ENCODE assay signal across 24 mouse cellular contexts in the genomic region with DNA sequence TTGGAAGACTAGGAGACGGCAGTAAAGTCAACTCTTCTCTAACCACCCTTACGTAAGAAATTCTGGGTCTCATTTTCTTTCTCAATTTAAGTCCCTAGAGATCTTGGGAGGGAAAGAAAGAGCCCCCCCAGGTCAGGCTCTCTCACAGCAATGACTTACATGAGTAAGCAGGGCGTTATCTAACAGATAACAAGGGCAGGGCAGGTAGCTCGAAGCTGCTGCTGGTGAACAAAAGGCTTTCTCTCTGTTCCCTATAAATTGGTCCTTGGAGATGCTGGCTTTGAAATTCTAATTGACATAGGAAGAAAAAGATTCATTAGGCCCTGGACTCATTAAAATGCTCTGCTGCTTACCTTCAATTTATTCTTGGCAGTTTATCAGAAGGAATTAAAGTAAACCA. TPM values are rescaled to one million over a fixed set of nuclear protein-coding genes. Genes with fewer than 3 reads are reported as not detected.
DNase-seq lines count a peak whose midpoint lies in the region; ATAC-seq and TF ChIP-seq lines count a peak whose summit lies in the region.
"Had no signal": no experiment of that assay in that cellular context is flagged by ENCODE, and none has a peak within 500 bp of the region (broad histone marks: within the 10 kb centered on the region; RNA-seq: fewer than 3 reads in every experiment).

No protein-coding gene starts in this region.

- 40% methylated on average over 4 of the region's 4 CpGs for WGBS in forebrain, embryonic 14.5 days
- 87% methylated on average over 4 of the region's 4 CpGs for WGBS in forebrain, embryonic 10.5 days
- 44% methylated on average over 4 of the region's 4 CpGs for WGBS in midbrain, embryonic 14.5 days
- WGBS in midbrain, embryonic 16.5 days, result 45% methylated on average over 4 of the region's 4 CpGs
- WGBS in intestine, postnatal 0 days, result 35% methylated on average over 4 of the region's 4 CpGs

- no peak for ATAC-seq in forebrain, embryonic 14.5 days
- ATAC-seq in midbrain, embryonic 14.5 days (ENCODE audit: low FRiP score, low TSS enrichment), result no peak
- ATAC-seq in midbrain, embryonic 16.5 days, result no peak
- ATAC-seq in intestine, postnatal 0 days, result no peak
- ATAC-seq in megakaryocyte-erythroid progenitor cell, adult 5-6 weeks (replicated peaks; ENCODE audit: low FRiP score, low TSS enrichment, poor library complexity, severe bottlenecking), result peak; percentile 49; the same call in 1 of the 2 replicates
- ATAC-seq: inflammation-experienced regulatory T-cells, adult 6 months had no signal

- no peaks in the 10 kb centered on the region for H3K27me3 ChIP-seq in forebrain, embryonic 14.5 days (replicated peaks; ENCODE audit: control insufficient read depth, insufficient read depth, low read length)
- no peaks in the 10 kb centered on the region for H3K27me3 ChIP-seq in forebrain, embryonic 10.5 days (ENCODE audit: poor library complexity, severe bottlenecking)
- H3K27me3 ChIP-seq in midbrain, embryonic 14.5 days (ENCODE audit: control insufficient read depth, insufficient read depth, low read length), result no peaks in the 10 kb centered on the region
- no peaks in the 10 kb centered on the region for H3K27me3 ChIP-seq in midbrain, embryonic 16.5 days (ENCODE audit: control insufficient read depth, insufficient read depth, low read depth, low read length)
- H3K27me3 ChIP-seq in intestine, postnatal 0 days (replicated peaks; ENCODE audit: control insufficient read depth, insufficient read depth, low read length), result no peaks in the 10 kb centered on the region
- H3K27me3 ChIP-seq: CH12.LX; embryonic facial prominence, embryonic 12.5 days; heart, embryonic 15.5 days; kidney, embryonic 15.5 days; lung, embryonic 15.5 days had no signal

- no peak overlapping the region for H3K27ac ChIP-seq in forebrain, embryonic 14.5 days (ENCODE audit: low read depth, low read length)
- H3K27ac ChIP-seq in forebrain, embryonic 10.5 days, result no peak overlapping the region
- H3K27ac ChIP-seq in midbrain, embryonic 14.5 days (replicated peaks; ENCODE audit: low read depth, low read length), result peak overlapping the region; percentile 28; the same call in 1 of the 2 replicates
- no peak overlapping the region; the same call in 1 of the 2 replicates for H3K27ac ChIP-seq in midbrain, embryonic 16.5 days (ENCODE audit: low read length)
- peak overlapping the region; percentile 41; the same call in 1 of the 2 replicates for H3K27ac ChIP-seq in intestine, postnatal 0 days (ENCODE audit: low read depth, low read length)
- H3K27ac ChIP-seq: embryonic facial prominence, embryonic 12.5 days; heart, adult 2 months; heart, embryonic 15.5 days; kidney, embryonic 15.5 days; lung, embryonic 15.5 days; macrophage had no signal

- H3K4me3 ChIP-seq in forebrain, embryonic 14.5 days (ENCODE audit: low read depth, low read length), result no peak overlapping the region
- no peak overlapping the region for H3K4me3 ChIP-seq in forebrain, embryonic 10.5 days
- no peak overlapping the region for H3K4me3 ChIP-seq in midbrain, embryonic 14.5 days (replicated peaks; ENCODE audit: low read depth, low read length)
- no peak overlapping the region for H3K4me3 ChIP-seq in midbrain, embryonic 16.5 days (ENCODE audit: low read depth, low read length)
- H3K4me3 ChIP-seq in intestine, postnatal 0 days (ENCODE audit: low read depth, low read length), result no peak overlapping the region
- H3K4me3 ChIP-seq: embryonic facial prominence, embryonic 12.5 days; heart, adult 2 months; heart, embryonic 15.5 days; kidney, embryonic 15.5 days; lung, embryonic 15.5 days had no signal

- DNase-seq in forebrain, embryonic 14.5 days (ENCODE audit: low spot score), result peak; percentile 38
- no peak for DNase-seq in forebrain, embryonic 10.5 days (ENCODE audit: extremely low spot score, low spot score)
- peak; percentile 56 for DNase-seq in midbrain, embryonic 14.5 days
- no peak for DNase-seq in left cerebral cortex, postnatal 14 days (ENCODE audit: low spot score in 2 of 2)
- DNase-seq in frontal cortex, postnatal 36 days (ENCODE audit: low spot score in 2 of 2), result no peak
- DNase-seq: adrenal gland, postnatal 36 days; cerebellum, adult 9-10 months; gastrocnemius, postnatal 25 days; heart, adult 2 months; thymus, postnatal 25 days had no signal

- H3K4me2 ChIP-seq in forebrain, embryonic 14.5 days (ENCODE audit: low read length), result no peak overlapping the region
- no peak overlapping the region for H3K4me2 ChIP-seq in midbrain, embryonic 14.5 days (ENCODE audit: low read length)
- no peak overlapping the region for H3K4me2 ChIP-seq in midbrain, embryonic 16.5 days (ENCODE audit: low read length)
- H3K4me2 ChIP-seq in intestine, postnatal 0 days (replicated peaks; ENCODE audit: low read depth), result no peak overlapping the region
- H3K4me2 ChIP-seq: embryonic facial prominence, embryonic 12.5 days; heart, embryonic 15.5 days; kidney, embryonic 15.5 days; lung, embryonic 15.5 days had no signal

- 0 out of 2 replicates have a peak, but pooled peaks cover 3% of the 10 kb centered on the region for H3K9me3 ChIP-seq in forebrain, embryonic 14.5 days (replicated peaks; ENCODE audit: control insufficient read depth, low read length)
- H3K9me3 ChIP-seq in forebrain, embryonic 10.5 days, result peaks cover 16% of the 10 kb centered on the region; the same call in 1 of the 2 replicates
- 0 out of 2 replicates have a peak, but pooled peaks cover 4% of the 10 kb centered on the region for H3K9me3 ChIP-seq in midbrain, embryonic 14.5 days (ENCODE audit: control insufficient read depth, low read length)
- H3K9me3 ChIP-seq in midbrain, embryonic 16.5 days (replicated peaks; ENCODE audit: control insufficient read depth, low read length, poor library complexity, severe bottlenecking), result no peaks in the 10 kb centered on the region; the same call in 1 of the 2 replicates
- no peaks in the 10 kb centered on the region for H3K9me3 ChIP-seq in intestine, postnatal 0 days (ENCODE audit: control insufficient read depth)
- H3K9me3 ChIP-seq: embryonic facial prominence, embryonic 12.5 days; heart, embryonic 15.5 days; kidney, embryonic 15.5 days; lung, embryonic 15.5 days had no signal

- no peaks in the 10 kb centered on the region for H3K36me3 ChIP-seq in forebrain, embryonic 14.5 days (ENCODE audit: control insufficient read depth, insufficient read depth, low read length)
- peaks cover 62% of the 10 kb centered on the region for H3K36me3 ChIP-seq in forebrain, embryonic 10.5 days (replicated peaks)
- no peaks in the 10 kb centered on the region for H3K36me3 ChIP-seq in midbrain, embryonic 14.5 days (ENCODE audit: control insufficient read depth, insufficient read depth, low read length)
- H3K36me3 ChIP-seq in midbrain, embryonic 16.5 days (ENCODE audit: control insufficient read depth, insufficient read depth, low read length), result no peaks in the 10 kb centered on the region
- H3K36me3 ChIP-seq in intestine, postnatal 0 days (ENCODE audit: control insufficient read depth, insufficient read depth), result no peaks in the 10 kb centered on the region
- H3K36me3 ChIP-seq: embryonic facial prominence, embryonic 12.5 days; heart, embryonic 15.5 days; lung, embryonic 15.5 days had no signal

- peaks cover 3% of the 10 kb centered on the region; the same call in 1 of the 2 replicates for H3K4me1 ChIP-seq in forebrain, embryonic 14.5 days (ENCODE audit: control insufficient read depth, insufficient read depth, low read length)
- H3K4me1 ChIP-seq in forebrain, embryonic 10.5 days, result peaks cover 4% of the 10 kb centered on the region; the same call in 1 of the 2 replicates
- peaks cover 5% of the 10 kb centered on the region; the same call in 1 of the 2 replicates for H3K4me1 ChIP-seq in midbrain, embryonic 14.5 days (ENCODE audit: control insufficient read depth, insufficient read depth, low read length)
- H3K4me1 ChIP-seq in midbrain, embryonic 16.5 days (ENCODE audit: control insufficient read depth, insufficient read depth, low read length), result 0 out of 2 replicates have a peak, but pooled peaks cover 3% of the 10 kb centered on the region
- H3K4me1 ChIP-seq in intestine, postnatal 0 days (replicated peaks; ENCODE audit: control insufficient read depth, insufficient read depth, low read length), result peaks cover 5% of the 10 kb centered on the region; the same call in 1 of the 2 replicates
- H3K4me1 ChIP-seq: kidney, embryonic 15.5 days had no signal

- no peak for TF ChIP-seq CTCF in intestine, postnatal 0 days (IDR thresholded peaks at IDR 0.05; ENCODE audit: low read depth)

- intact Hi-C loops in left cerebral cortex, postnatal 14 days (cut with DNase I), result no loop called here

- H3K9ac ChIP-seq in forebrain, embryonic 14.5 days (ENCODE audit: low read length), result no peak overlapping the region
- no peak overlapping the region for H3K9ac ChIP-seq in midbrain, embryonic 14.5 days (replicated peaks; ENCODE audit: low read length)
- no peak overlapping the region for H3K9ac ChIP-seq in midbrain, embryonic 16.5 days (ENCODE audit: low read depth, low read length)
- H3K9ac ChIP-seq in intestine, postnatal 0 days (ENCODE audit: low read depth, low read length), result no peak overlapping the region
- H3K9ac ChIP-seq: embryonic facial prominence, embryonic 12.5 days; heart, embryonic 15.5 days; kidney, embryonic 15.5 days; lung, embryonic 15.5 days had no signal

RNA-seq across cellular contexts. Expression of a gene that starts 41.3 kb away (rescaled TPM):
- polyA plus RNA-seq in forebrain, embryonic 14.5 days (2014; fragmentation: Nextera tagmentation; extraction: Ambion mirVana), result 0.89 and 2.4 TPM in 2 replicates
- polyA plus RNA-seq in forebrain, embryonic 10.5 days (2016; fragmentation: Nextera tagmentation; extraction: Ambion mirVana), result 1.3 and 2.0 TPM in 2 replicates
- polyA plus RNA-seq in midbrain, embryonic 14.5 days (2014; fragmentation: Nextera tagmentation; extraction: Ambion mirVana), result 3.8 TPM in 1 of 2 replicates, not detected in the other
- polyA plus RNA-seq in midbrain, embryonic 16.5 days (2015; fragmentation: Nextera tagmentation; extraction: Ambion mirVana), result 0.54 and 1.5 TPM in 2 replicates
- 0.18 TPM in 1 of 2 replicates, not detected in the other for polyA plus RNA-seq in intestine, postnatal 0 days (2015; fragmentation: Nextera tagmentation; extraction: Ambion mirVana)
- total RNA-seq in megakaryocyte-erythroid progenitor cell, adult 5-6 weeks (2014; fragmentation: Nextera tagmentation), result not detected in 2 replicates
- not detected in 2 replicates for total RNA-seq in megakaryocyte-erythroid progenitor cell, adult 5-6 weeks (2017)
- total RNA-seq in left cerebral cortex, postnatal 14 days (2021), result not detected
- total RNA-seq: adrenal gland, postnatal 36 days; common myeloid progenitor, adult 5-6 weeks; gastrocnemius, postnatal 25 days; heart, adult 2 months; hematopoietic stem cell, adult 5-6 weeks; monocyte, adult 5-6 weeks had no signal
- polyA plus RNA-seq: heart, adult 2 months; inflammation-experienced regulatory T-cells, adult 6 months; lung, embryonic 15.5 days; macrophage; neural tube, embryonic 14.5 days had no signal

RNA-seq across cellular contexts. Expression of a gene that starts 41.6 kb away (rescaled TPM):
- polyA plus RNA-seq in forebrain, embryonic 14.5 days (2014; fragmentation: Nextera tagmentation; extraction: Ambion mirVana), result 109 and 116 TPM in 2 replicates
- 45.6 and 56.1 TPM in 2 replicates for polyA plus RNA-seq in forebrain, embryonic 10.5 days (2016; fragmentation: Nextera tagmentation; extraction: Ambion mirVana)
- 58.3 and 194 TPM in 2 replicates for polyA plus RNA-seq in midbrain, embryonic 14.5 days (2014; fragmentation: Nextera tagmentation; extraction: Ambion mirVana)
- polyA plus RNA-seq in midbrain, embryonic 16.5 days (2015; fragmentation: Nextera tagmentation; extraction: Ambion mirVana), result 24.0 and 27.3 TPM in 2 replicates
- 20.1 and 20.5 TPM in 2 replicates for polyA plus RNA-seq in intestine, postnatal 0 days (2015; fragmentation: Nextera tagmentation; extraction: Ambion mirVana)
- total RNA-seq in megakaryocyte-erythroid progenitor cell, adult 5-6 weeks (2014; fragmentation: Nextera tagmentation), result 153 and 167 TPM in 2 replicates
- 152 and 190 TPM in 2 replicates for total RNA-seq in megakaryocyte-erythroid progenitor cell, adult 5-6 weeks (2017)
- 100 to 1,000 TPM in 1 of 2 experiments, 10 to 100 TPM in 1; 96.5 to 103 TPM for total RNA-seq in left cerebral cortex, postnatal 14 days (2021)

Comparison
In these comparisons a context has a peak if more than half of its experiments do, and no peak if none do; other contexts are left out.
1. DNase-seq: peak in forebrain, embryonic 14.5 days (single experiment) and midbrain, embryonic 14.5 days (single experiment); none in forebrain, embryonic 10.5 days (single experiment), left cerebral cortex, postnatal 14 days (0 of 2) and frontal cortex, postnatal 36 days (0 of 2).
2. H3K27ac ChIP-seq: peak in midbrain, embryonic 14.5 days (single experiment) and intestine, postnatal 0 days (single experiment); none in forebrain, embryonic 14.5 days (single experiment), forebrain, embryonic 10.5 days (single experiment) and midbrain, embryonic 16.5 days (single experiment).